Mouse (Mus musculus): ENCODE data around the gene Gm9887.
A peak's percentile ranks its signal among the peaks of the same experiment; 100 is the strongest.

- TF ChIP-seq CTCF (conservative IDR thresholded peaks at IDR 0.05 in 1 of 2, IDR thresholded peaks at IDR 0.05 in 1 of 2; ENCODE audit: low read depth in 2 of 2, low read length in 2 of 2) (peak; percentile 99 to 100), MEF2A (IDR thresholded peaks at IDR 0.05; ENCODE audit: borderline replicate concordance, low read depth, low read length) (peak; percentile 76), HCFC1 (IDR thresholded peaks at IDR 0.05; ENCODE audit: low read depth, low read length) (no peak)
These were observed 11.6 kb downstream of the Gm9887 start for GRCm38 (mm10) chr12:69360655-69360996.
